Mouse (Mus musculus) leukemia stem cell, adult 10-12 weeks (primary cell): ENCODE measurements around the gene Mlec. TPM values are rescaled to one million over a fixed set of nuclear protein-coding genes. Genes with fewer than 3 reads are reported as not detected.

Source experiments
- polyA plus RNA-seq: library from polyadenylated mRNA; stranded (reverse); fragments of >175 nt; gene quantifications from 2 replicates; pipeline ENCODE4 v1.2.3, GENCODE M21; 2012; ENCODE audit warnings: low replicate concordance

Gene Mlec
- 33.4 and 81.7 TPM in 2 replicates for polyA plus RNA-seq

DNA sequence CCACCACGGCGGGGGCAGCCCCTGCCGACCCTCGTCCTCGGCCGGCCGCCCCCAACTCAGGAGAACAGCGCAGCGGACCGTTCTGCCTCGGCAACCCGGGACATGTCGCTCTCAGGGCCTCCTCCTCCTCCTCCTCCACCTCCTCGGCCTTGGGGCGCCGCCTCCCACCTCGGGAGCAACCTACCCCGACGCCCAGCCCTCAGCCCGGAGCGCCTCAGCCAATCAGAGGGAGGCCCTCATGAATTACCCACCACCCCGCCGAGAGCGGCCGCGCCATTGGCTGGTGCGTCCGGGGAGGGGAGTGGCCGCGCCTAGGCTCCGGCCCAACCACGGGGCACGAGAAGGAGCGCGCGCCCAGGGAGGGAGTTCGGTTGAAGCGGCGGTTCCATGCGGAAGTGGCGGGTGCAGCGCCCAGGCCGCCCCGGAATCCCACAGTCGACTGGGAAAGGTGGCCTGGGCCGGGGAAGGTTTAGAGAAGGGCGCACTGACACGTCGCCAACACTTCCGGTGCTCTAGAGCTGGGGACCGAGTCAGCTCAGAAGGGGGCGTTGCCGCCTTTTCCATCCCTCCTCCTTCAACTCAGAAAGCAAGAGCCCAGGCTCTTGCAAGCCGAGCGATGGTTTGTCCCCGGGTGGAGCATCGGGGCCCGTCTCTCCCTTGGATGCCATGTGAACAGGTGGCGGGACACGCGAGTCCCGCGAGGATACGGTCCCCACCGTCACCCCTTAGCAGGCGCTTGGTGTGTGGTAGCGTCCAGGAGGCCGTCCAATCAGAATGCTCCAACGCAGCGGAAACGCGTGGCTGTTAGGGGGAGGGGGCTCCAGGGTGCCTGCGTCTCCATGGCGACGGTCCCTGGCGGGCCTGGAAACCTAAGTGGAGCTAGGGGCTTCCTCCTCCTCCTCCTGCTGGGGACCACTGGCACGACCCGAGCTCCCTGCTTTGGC, at the start of gene Mlec:
Gene Mlec, minus strand, starts transcription at position 140 of the 944 bp plus-strand sequence.

DNA sequence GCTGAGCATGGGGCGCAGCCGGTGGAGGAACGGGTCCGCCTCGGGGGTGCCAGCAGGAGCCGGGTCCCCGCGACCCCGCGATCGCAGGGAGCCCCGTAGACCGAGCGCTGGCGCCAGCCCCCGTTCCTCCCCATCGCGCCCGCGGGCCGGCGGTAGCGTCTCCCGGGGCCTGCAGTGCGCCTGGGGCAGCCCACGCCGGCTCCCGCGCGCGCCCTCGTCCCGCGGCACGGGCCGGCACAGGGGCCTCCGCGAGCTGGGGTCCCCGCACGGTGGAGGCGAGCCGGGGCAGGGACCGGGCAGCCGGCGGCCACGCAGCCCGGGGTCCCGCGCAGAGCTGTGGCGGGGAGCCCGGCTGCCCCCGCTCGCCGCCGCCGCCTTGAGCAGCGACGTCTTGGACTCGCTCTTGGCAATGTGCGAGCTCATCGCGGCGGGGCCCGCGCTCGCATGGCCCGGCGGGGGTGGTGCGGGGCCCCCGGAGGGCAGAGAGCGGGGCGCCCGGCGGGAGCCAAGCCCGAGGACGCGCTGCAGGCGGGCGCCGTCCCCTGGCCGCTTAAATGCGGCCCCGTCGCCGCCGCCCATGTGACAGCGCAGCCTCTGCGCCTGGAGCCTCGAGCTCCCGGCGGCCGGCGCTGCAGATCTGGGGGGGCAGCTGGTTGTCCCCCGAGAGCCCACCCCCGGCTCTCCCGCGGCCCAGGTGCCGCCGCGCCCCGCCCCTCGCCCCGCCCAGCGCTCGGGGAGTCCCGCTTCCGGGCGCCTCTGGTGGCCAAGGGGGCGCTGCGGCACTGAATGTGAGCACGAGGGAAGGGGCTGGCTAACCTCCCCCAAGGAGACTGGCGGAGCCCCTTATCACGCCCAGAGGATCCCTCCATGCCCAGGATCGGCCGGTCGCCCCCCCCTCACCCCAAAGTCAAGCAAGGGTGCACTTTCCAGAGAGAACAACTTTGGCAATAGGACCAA, 36.0 kb upstream of the Mlec start, which contains the start of gene Cabp1:
Gene Cabp1, minus strand, starts transcription at position 713 of the 957 bp plus-strand sequence.

DNA sequence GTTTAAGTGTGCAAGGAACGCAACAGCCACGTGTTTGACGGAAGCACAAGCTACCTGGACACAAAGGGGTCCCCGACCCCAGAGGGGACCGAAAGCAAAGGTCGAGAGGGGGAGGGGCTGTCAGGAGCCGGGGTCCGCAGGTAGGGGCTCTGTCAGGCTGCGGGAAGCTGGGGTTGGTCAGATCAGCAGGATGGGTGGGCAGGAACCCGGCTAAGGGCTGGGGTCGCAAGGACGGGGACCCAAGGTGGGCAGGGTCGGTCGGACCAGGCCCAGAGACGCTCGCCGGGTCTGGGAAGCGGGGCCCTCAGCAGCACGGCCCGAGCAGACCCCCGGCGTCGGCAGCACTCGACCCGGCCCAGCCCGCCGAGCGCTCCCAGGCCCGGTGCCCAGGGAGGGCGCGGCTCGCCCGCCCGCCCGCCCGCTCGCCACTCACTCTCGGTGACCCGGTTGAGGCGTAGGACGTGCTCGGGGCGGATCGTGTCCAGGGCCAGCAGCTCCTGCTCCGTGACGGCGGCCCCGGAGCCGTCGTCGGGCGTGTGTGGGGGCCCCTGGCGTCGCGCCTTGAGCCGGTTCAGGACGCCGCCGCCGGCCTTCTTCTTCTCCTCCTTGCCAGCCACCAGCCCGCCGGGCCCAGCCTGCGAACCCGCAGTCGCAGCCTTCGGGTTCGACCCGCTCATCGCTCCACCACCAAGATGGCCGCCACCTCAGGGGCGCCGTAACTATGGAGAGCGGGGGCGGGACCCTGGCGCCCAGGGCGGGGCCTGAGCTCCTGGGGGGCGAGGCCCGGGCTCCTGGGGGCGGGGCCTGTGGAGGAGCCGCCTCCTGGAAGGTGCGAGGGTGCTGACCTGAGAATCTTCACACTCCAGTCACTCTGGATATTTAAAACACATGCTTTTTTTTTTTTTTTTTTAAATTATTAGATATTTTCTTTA, 23.5 kb downstream of the Mlec start, which contains the start of gene Unc119b:
Gene Unc119b, minus strand, starts transcription at position 742 of the 932 bp plus-strand sequence.

DNA sequence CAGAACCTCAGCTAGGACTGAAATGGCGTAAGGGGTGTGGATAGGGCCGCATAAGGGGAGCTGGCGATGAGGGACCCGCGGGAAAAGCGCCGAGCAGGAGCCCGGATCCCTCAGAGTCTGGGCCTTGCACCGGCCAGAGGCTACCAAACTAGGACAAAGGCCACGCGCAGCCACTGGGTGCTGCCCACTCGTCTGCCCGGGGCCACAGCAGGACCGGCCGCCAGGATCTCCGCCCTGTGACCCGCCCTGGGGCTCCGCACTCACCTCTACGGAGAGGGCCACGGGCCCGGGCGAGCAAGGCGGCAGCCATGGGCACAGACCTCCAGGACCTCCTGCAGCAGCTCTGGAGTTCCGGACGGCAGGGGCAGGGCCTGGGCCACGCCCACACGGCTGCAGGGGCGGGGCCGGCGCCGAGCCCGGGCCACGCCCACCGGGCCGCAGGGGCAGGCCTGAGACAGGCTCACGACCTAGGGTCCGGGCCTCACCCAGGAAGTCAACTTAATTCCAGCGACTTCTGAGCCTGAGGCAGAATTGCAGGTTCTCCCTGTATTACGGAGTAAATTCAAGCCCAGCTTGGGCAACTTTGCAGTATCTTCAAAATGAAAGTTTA, 38.9 kb downstream of the Mlec start, which contains the start of gene Acads:
Gene Acads, minus strand, starts transcription at position 386 of the 610 bp plus-strand sequence.

DNA sequence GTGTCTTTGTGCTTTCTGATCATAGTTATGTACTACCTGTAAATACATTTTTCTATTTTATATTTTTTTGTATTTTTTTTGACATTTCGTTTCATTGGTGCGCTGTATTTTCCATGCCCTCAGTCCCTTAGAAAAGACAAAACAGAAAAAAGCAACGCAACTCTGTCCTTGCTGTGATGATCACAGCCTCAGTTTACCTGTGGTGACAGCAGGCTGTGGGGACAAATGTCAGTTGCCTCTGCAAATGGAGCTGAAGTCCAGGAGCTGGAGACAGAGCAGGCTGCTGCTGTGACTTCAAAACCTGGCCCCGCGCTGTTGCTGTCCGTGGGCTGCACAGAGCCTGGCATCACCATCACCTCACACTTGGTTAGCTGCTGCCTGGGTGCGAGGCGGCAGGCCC, 59.8 kb downstream of the Mlec start, which contains the start of gene Gm10401:
Gene Gm10401, minus strand, starts transcription at position 101 of the 400 bp plus-strand sequence.

Other genes starting within 250 kb of the Mlec start
- gene Oasl1, start 234.9 kb downstream of the Mlec start, polyA plus RNA-seq, result 37.9 and 76.2 TPM in 2 replicates
- gene 2210016L21Rik, start 216.0 kb downstream of the Mlec start, polyA plus RNA-seq, result 43.8 and 58.4 TPM in 2 replicates
- gene Hnf1a, start 187.1 kb downstream of the Mlec start, polyA plus RNA-seq, result 0.20 and 0.42 TPM in 2 replicates
- gene Sppl3, start 147.0 kb downstream of the Mlec start, polyA plus RNA-seq, result 22.8 and 50.6 TPM in 2 replicates
- not detected in 2 replicates for gene Gm10401, start 59.9 kb downstream of the Mlec start, polyA plus RNA-seq
- gene Acads, start 38.8 kb downstream of the Mlec start, polyA plus RNA-seq, result 25.9 and 44.0 TPM in 2 replicates
- 68.3 and 86.1 TPM in 2 replicates for gene Unc119b, start 23.2 kb downstream of the Mlec start, polyA plus RNA-seq
- gene Cabp1, start 36.2 kb upstream of the Mlec start, polyA plus RNA-seq, result 0.44 and 0.99 TPM in 2 replicates
- 53.2 and 80.8 TPM in 2 replicates for gene Pop5, start 77.7 kb upstream of the Mlec start, polyA plus RNA-seq
- gene Rnf10, start 114.7 kb upstream of the Mlec start, polyA plus RNA-seq, result 290 and 465 TPM in 2 replicates
- gene Coq5, start 121.5 kb upstream of the Mlec start, polyA plus RNA-seq, result 24.4 and 41.7 TPM in 2 replicates
- 62.9 and 230 TPM in 2 replicates for gene Dynll1, start 142.8 kb upstream of the Mlec start, polyA plus RNA-seq
- gene Srsf9, start 169.0 kb upstream of the Mlec start, polyA plus RNA-seq, result 62.0 and 96.9 TPM in 2 replicates
- gene Gatc, start 183.0 kb upstream of the Mlec start, polyA plus RNA-seq, result 5.0 and 11.2 TPM in 2 replicates
- gene Triap1, start 183.0 kb upstream of the Mlec start, polyA plus RNA-seq, result 0.77 and 3.8 TPM in 2 replicates
- gene Cox6a1, start 190.8 kb upstream of the Mlec start, polyA plus RNA-seq, result 2,307 and 4,034 TPM in 2 replicates